Mouse (Mus musculus): ENCODE data around the gene Cab39.
"Not testable (repeated sequence)": the region's sequence is repeated elsewhere in the genome, so short reads cannot be mapped to it uniquely, and the experiment has no call there.

Cab39 gene

GRCm38 (mm10) chr1:85791476-85791875 lies 1.8 kb upstream of the Cab39 start:
- no peak for DNase-seq

- peak; percentile 39 to 55 for DNase-seq
Measured at GRCm38 (mm10) chr1:85794106-85794771, 998 bp downstream of the Cab39 start.

- no peak for DNase-seq
Measured at GRCm38 (mm10) chr1:85795196-85795595, 2.0 kb downstream of the Cab39 start.

- no peak for DNase-seq
Measured at GRCm38 (mm10) chr1:85799776-85800175, 6.5 kb downstream of the Cab39 start.

GRCm38 (mm10) chr1:85802517-85802916 lies 9.3 kb downstream of the Cab39 start:
- DNase-seq, result no peak

- DNase-seq, result no peak
Measured at GRCm38 (mm10) chr1:85804551-85804950, 11.3 kb downstream of the Cab39 start.

GRCm38 (mm10) chr1:85809256-85809655 lies 16.0 kb downstream of the Cab39 start:
- DNase-seq, result no peak

- DNase-seq, result peak; percentile 50 to 71
Measured at GRCm38 (mm10) chr1:85810343-85810742, 17.1 kb downstream of the Cab39 start.

GRCm38 (mm10) chr1:85810787-85811186 lies 17.5 kb downstream of the Cab39 start:
- no peak for DNase-seq

- not testable (repeated sequence) for DNase-seq
Measured at GRCm38 (mm10) chr1:85814213-85814612, 21.0 kb downstream of the Cab39 start.

GRCm38 (mm10) chr1:85818121-85818520 lies 24.9 kb downstream of the Cab39 start:
- DNase-seq, result no peak

- DNase-seq, result no peak
Measured at GRCm38 (mm10) chr1:85819695-85820094, 26.5 kb downstream of the Cab39 start.

GRCm38 (mm10) chr1:85822239-85822638 lies 29.0 kb downstream of the Cab39 start:
- DNase-seq, result no peak

GRCm38 (mm10) chr1:85824905-85825304 lies 31.7 kb downstream of the Cab39 start:
- DNase-seq, result no peak

GRCm38 (mm10) chr1:85827166-85827565 lies 33.9 kb downstream of the Cab39 start:
- no peak for DNase-seq

GRCm38 (mm10) chr1:85829016-85829415 lies 35.8 kb downstream of the Cab39 start:
- DNase-seq, result no peak

- no peak for DNase-seq
Measured at GRCm38 (mm10) chr1:85838056-85838455, 44.8 kb downstream of the Cab39 start.

GRCm38 (mm10) chr1:85839356-85839755 lies 46.1 kb downstream of the Cab39 start:
- no peak for DNase-seq

- no peak for DNase-seq
Measured at GRCm38 (mm10) chr1:85839790-85840189, 46.5 kb downstream of the Cab39 start.

- DNase-seq, result no peak
Measured at GRCm38 (mm10) chr1:85840421-85840820, 47.2 kb downstream of the Cab39 start.

- DNase-seq, result no peak
Measured at GRCm38 (mm10) chr1:85842251-85842650, 49.0 kb downstream of the Cab39 start.

GRCm38 (mm10) chr1:85843291-85843863 lies 50.1 kb downstream of the Cab39 start:
- DNase-seq, result no peak

- DNase-seq, result no peak
Measured at GRCm38 (mm10) chr1:85844981-85845380, 51.7 kb downstream of the Cab39 start.

- no peak for DNase-seq
Measured at GRCm38 (mm10) chr1:85845476-85845875, 52.2 kb downstream of the Cab39 start.

- no peak for DNase-seq
Measured at GRCm38 (mm10) chr1:85849016-85849415, 55.8 kb downstream of the Cab39 start.
